Mouse (Mus musculus) urinary bladder, postnatal 25 days (tissue): Measurements from ENCODE around the gene Slc5a4a.
A peak's percentile ranks its signal among the peaks of the same experiment; 100 is the strongest.

Experiments
- DNase-seq: peaks from one replicate; pipeline ENCODE4 v3.0.0; 2022; ENCODE audit warnings: low spot score

The Slc5a4a gene

GRCm38 (mm10) chr10:76218240-76218639, 71.0 kb downstream of the Slc5a4a start:
- DNase-seq = no peak

- no peak for DNase-seq
Observed at GRCm38 (mm10) chr10:76225944-76226343, 78.7 kb downstream of the Slc5a4a start.

GRCm38 (mm10) chr10:76229627-76230026, 82.4 kb downstream of the Slc5a4a start:
- no peak for DNase-seq

GRCm38 (mm10) chr10:76237341-76238225, 90.3 kb downstream of the Slc5a4a start, which contains the start of gene Prmt2:
Gene Prmt2, minus strand, starts transcription at chr10:76237865.
- peak; percentile 91 for DNase-seq
